31 mouse cellular contexts compared by ENCODE assay signal in genomic region chr14:117495118-117495517, GRCm38 (mm10).
"Had no signal": no experiment of that assay in that cellular context is flagged by ENCODE, and none has a peak within 500 bp of the region (broad histone marks: within the 10 kb centered on the region; RNA-seq: fewer than 3 reads in every experiment).

No protein-coding gene starts in this region.

- H3K4me2 ChIP-seq: limb, embryonic 12.5 days; limb, embryonic 13.5 days; limb, embryonic 15.5 days; liver, embryonic 11.5 days; liver, embryonic 12.5 days; liver, embryonic 13.5 days; liver, embryonic 15.5 days; lung, embryonic 14.5 days; lung, embryonic 15.5 days; midbrain, embryonic 12.5 days; midbrain, embryonic 13.5 days; midbrain, embryonic 15.5 days; neural tube, embryonic 12.5 days had no signal

- H3K36me3 ChIP-seq: limb, embryonic 10.5 days; limb, embryonic 12.5 days; limb, embryonic 13.5 days; limb, embryonic 15.5 days; liver, embryonic 12.5 days; liver, embryonic 13.5 days; liver, embryonic 15.5 days; lung, embryonic 15.5 days; midbrain, embryonic 10.5 days; midbrain, embryonic 12.5 days; midbrain, embryonic 13.5 days; midbrain, embryonic 15.5 days; neural tube, embryonic 12.5 days had no signal

- H3K9me3 ChIP-seq: limb, embryonic 10.5 days; limb, embryonic 12.5 days; limb, embryonic 13.5 days; limb, embryonic 15.5 days; liver, embryonic 12.5 days; liver, embryonic 13.5 days; liver, embryonic 15.5 days; lung, embryonic 15.5 days; midbrain, embryonic 10.5 days; midbrain, embryonic 12.5 days; midbrain, embryonic 13.5 days; midbrain, embryonic 15.5 days; neural tube, embryonic 12.5 days had no signal

- DNase-seq: left cerebral cortex, postnatal 4 days; liver; liver, embryonic 13.5 days; liver, postnatal 0 days; lung, adult 18-20 months; lung, adult 2 months; lung, postnatal 10 days; lung, postnatal 14 days; lung, postnatal 36 days; lung, postnatal 4 days; midbrain, embryonic 14.5 days had no signal

- H3K4me3 ChIP-seq: limb, embryonic 10.5 days; limb, embryonic 12.5 days; limb, embryonic 13.5 days; limb, embryonic 15.5 days; liver, embryonic 12.5 days; liver, embryonic 13.5 days; liver, embryonic 15.5 days; lung, embryonic 15.5 days; megakaryocyte, embryonic 14.5 days; midbrain, embryonic 10.5 days; midbrain, embryonic 12.5 days; midbrain, embryonic 13.5 days; midbrain, embryonic 15.5 days; myocyte; neural tube, embryonic 12.5 days had no signal

- ATAC-seq: liver, embryonic 12.5 days; liver, postnatal 0 days; lung, postnatal 0 days; midbrain, embryonic 13.5 days; midbrain, embryonic 15.5 days; midbrain, embryonic 16.5 days had no signal

- H3K4me1 ChIP-seq: limb, embryonic 12.5 days; limb, embryonic 13.5 days; limb, embryonic 15.5 days; liver, embryonic 12.5 days; liver, embryonic 13.5 days; liver, embryonic 15.5 days; megakaryocyte, embryonic 14.5 days; midbrain, embryonic 10.5 days; midbrain, embryonic 12.5 days; midbrain, embryonic 13.5 days; midbrain, embryonic 15.5 days; neural tube, embryonic 12.5 days had no signal

- H3K27me3 ChIP-seq: limb, embryonic 12.5 days; limb, embryonic 13.5 days; limb, embryonic 15.5 days; liver, embryonic 12.5 days; liver, embryonic 13.5 days; liver, embryonic 15.5 days; lung, embryonic 15.5 days; megakaryocyte, embryonic 14.5 days; midbrain, embryonic 12.5 days; midbrain, embryonic 13.5 days; midbrain, embryonic 15.5 days; neural tube, embryonic 12.5 days had no signal

- H3K9ac ChIP-seq: limb, embryonic 12.5 days; limb, embryonic 13.5 days; limb, embryonic 15.5 days; liver, embryonic 12.5 days; liver, embryonic 13.5 days; liver, embryonic 14.5 days; liver, embryonic 15.5 days; liver, postnatal 0 days; lung, embryonic 14.5 days; lung, embryonic 15.5 days; midbrain, embryonic 12.5 days; midbrain, embryonic 13.5 days; midbrain, embryonic 15.5 days; neural tube, embryonic 12.5 days had no signal

- H3K27ac ChIP-seq: limb, embryonic 10.5 days; limb, embryonic 12.5 days; limb, embryonic 13.5 days; limb, embryonic 15.5 days; liver, embryonic 12.5 days; liver, embryonic 13.5 days; liver, embryonic 14.5 days; liver, embryonic 15.5 days; lung, embryonic 15.5 days; macrophage; midbrain, embryonic 10.5 days; midbrain, embryonic 12.5 days; midbrain, embryonic 13.5 days; midbrain, embryonic 15.5 days; neural tube, embryonic 12.5 days had no signal
